Mouse (Mus musculus): ENCODE measurements at regions not wholly inside any gene's neighbourhood (a gene's known extent, or its start where the extent isn't known, plus 50 kb on each side); places are given as distances from the start of the nearest gene placed in this dataset.
"Not testable (repeated sequence)": the region's sequence is repeated elsewhere in the genome, so short reads cannot be mapped to it uniquely, and the experiment has no call there.

DNA sequence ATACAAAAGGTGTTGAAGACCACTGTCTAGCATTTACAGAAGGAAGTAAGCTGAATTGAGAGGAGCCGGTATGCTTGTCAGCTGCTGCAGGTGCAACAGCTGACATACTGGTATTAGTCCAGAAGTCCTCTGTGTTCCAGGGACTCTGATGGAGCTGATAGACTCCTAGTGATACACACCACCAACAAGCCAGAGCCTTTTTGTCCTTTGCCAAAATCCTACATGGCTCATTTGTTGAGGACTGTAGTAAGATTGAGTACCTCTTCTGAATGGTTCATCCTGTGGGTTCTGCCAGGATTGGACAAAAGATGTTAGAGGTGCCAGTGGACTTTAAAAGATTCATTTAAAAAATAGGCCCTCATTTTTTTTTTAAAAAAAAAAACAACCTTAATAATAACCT lies 129.4 kb upstream of the Tmem185a start:
- Histone ChIP-seq H3K27ac (replicated peaks; ENCODE audit: insufficient read depth, low read depth, low read length) (no peak overlapping the region), H3K79me2 (ENCODE audit: control insufficient read depth, insufficient read depth, low read length) (no peaks in the 10 kb centered on the region), H3K9ac (ENCODE audit: low read depth, low read length) (no peak overlapping the region), H3K36me3 (ENCODE audit: control insufficient read depth, insufficient read depth, low read length) (no peaks in the 10 kb centered on the region), H3K4me3 (ENCODE audit: insufficient read depth, low read depth, low read length) (no peak overlapping the region), H3K27me3 (ENCODE audit: control insufficient read depth, insufficient read depth, low read length) (no peaks in the 10 kb centered on the region), H3K4me1 (ENCODE audit: control insufficient read depth, insufficient read depth, low read length) (no peaks in the 10 kb centered on the region)
- 100% methylated on average over 1 of the region's 1 CpGs for WGBS
- no peak for DNase-seq (ENCODE audit: extremely low read depth, low read depth, low spot score)
- no peak for TF ChIP-seq POLR2A (IDR thresholded peaks at IDR 0.05; ENCODE audit: extremely low read depth, insufficient read depth, low read length)
- TF ChIP-seq CTCF (IDR thresholded peaks at IDR 0.05; ENCODE audit: low read depth, low read length): no peak

DNA sequence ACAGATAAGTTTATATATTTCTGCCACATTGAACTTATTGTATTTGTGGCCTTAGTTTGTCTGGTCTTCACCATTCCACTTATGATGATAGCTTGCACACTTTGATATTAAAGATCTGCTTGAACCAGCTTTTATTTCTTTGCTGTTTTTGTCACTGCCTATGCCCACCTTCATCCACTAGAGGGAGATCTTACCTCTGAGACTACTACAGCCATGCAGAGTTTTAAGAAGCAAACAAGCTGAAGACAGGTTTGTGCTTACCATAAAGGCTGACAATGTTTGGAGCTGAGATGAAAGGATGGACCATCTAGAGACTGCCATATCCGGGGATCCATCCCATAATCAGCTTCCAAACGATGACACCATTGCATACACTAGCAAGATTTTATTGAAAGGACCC lies 105.4 kb upstream of the Tmem185a start:
- WGBS: 8% methylated on average over 2 of the region's 2 CpGs
- not testable (repeated sequence) for H3K27me3 ChIP-seq (ENCODE audit: control insufficient read depth, insufficient read depth, low read length); H3K4me3 ChIP-seq (ENCODE audit: insufficient read depth, low read depth, low read length); H3K79me2 ChIP-seq (ENCODE audit: control insufficient read depth, insufficient read depth, low read length); H3K36me3 ChIP-seq (ENCODE audit: control insufficient read depth, insufficient read depth, low read length); H3K9ac ChIP-seq (ENCODE audit: low read depth, low read length); H3K4me1 ChIP-seq (ENCODE audit: control insufficient read depth, insufficient read depth, low read length); H3K27ac ChIP-seq (replicated peaks; ENCODE audit: insufficient read depth, low read depth, low read length)
- peak; percentile 25 for DNase-seq (ENCODE audit: extremely low read depth, low read depth, low spot score)
- peak; percentile 44 for TF ChIP-seq CTCF (IDR thresholded peaks at IDR 0.05; ENCODE audit: low read depth, low read length)

DNA sequence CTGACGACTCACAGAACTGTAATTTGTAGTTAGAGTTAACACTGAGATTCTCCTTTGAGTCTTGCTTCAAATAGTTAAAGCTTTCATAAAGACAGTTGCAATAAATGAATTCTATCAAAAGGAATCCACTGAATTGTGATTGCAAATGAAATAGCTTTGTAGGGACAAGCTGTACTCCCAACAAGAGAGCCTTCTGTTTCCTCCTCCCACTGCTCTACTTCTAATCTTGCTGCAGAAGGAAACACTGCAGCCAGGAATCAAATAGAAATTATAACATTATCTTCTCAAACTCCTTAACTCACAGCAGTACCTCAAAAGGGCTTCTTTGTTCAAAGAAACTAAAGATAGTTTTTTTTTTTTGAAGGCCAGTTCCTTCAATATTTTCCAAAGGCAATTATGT lies 103.2 kb upstream of the Tmem185a start:
- TF ChIP-seq CTCF (IDR thresholded peaks at IDR 0.05; ENCODE audit: low read depth, low read length): no peak
- no peak for TF ChIP-seq POLR2A (IDR thresholded peaks at IDR 0.05; ENCODE audit: extremely low read depth, insufficient read depth, low read length)

DNA sequence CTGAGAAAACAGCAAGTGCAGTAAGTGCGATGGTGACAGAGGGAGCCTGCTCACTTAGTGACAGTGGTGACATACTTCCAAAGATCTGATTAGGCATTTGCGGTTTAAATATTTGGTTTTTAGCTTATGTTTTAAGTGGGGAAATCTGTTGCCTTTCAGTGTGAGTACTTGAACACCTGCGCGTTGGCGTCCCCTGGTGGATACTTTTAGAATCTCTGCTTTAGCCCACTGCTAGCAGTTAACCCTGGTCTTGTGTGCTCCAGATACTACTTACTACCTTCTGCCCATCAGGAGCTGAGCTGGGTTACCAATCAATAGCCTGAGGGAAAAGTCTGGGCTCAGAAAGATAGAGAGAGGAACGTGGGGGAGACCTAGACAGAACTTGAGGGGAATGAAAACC lies 97.3 kb upstream of the Tmem185a start:
- WGBS: 0% methylated on average over 2 of the region's 6 CpGs
- not testable (repeated sequence) for H3K9ac ChIP-seq (ENCODE audit: low read depth, low read length); DNase-seq (ENCODE audit: extremely low read depth, low read depth, low spot score)

More for the DNA sequence above, 103.2 kb upstream of the Tmem185a start:
- H3K36me3 ChIP-seq (ENCODE audit: control insufficient read depth, insufficient read depth, low read length): no peaks in the 10 kb centered on the region
- 45% methylated on average over 1 of the region's 1 CpGs for WGBS
- no peak overlapping the region for H3K9ac ChIP-seq (ENCODE audit: low read depth, low read length)
- H3K79me2 ChIP-seq (ENCODE audit: control insufficient read depth, insufficient read depth, low read length): no peaks in the 10 kb centered on the region
- no peak for DNase-seq (ENCODE audit: extremely low read depth, low read depth, low spot score)
- H3K4me1 ChIP-seq (ENCODE audit: control insufficient read depth, insufficient read depth, low read length): no peaks in the 10 kb centered on the region
- no peak overlapping the region for H3K4me3 ChIP-seq (ENCODE audit: insufficient read depth, low read depth, low read length)
- no peaks in the 10 kb centered on the region for H3K27me3 ChIP-seq (ENCODE audit: control insufficient read depth, insufficient read depth, low read length)
- H3K27ac ChIP-seq (replicated peaks; ENCODE audit: insufficient read depth, low read depth, low read length): no peak overlapping the region

GRCm38 (mm10) chrX:70570586-70570985 lies 93.6 kb upstream of the Tmem185a start:
- H3K4me1 ChIP-seq (ENCODE audit: control insufficient read depth, insufficient read depth, low read length); H3K36me3 ChIP-seq (ENCODE audit: control insufficient read depth, insufficient read depth, low read length); H3K4me3 ChIP-seq (ENCODE audit: insufficient read depth, low read depth, low read length); H3K27me3 ChIP-seq (ENCODE audit: control insufficient read depth, insufficient read depth, low read length); H3K9ac ChIP-seq (ENCODE audit: low read depth, low read length); H3K79me2 ChIP-seq (ENCODE audit: control insufficient read depth, insufficient read depth, low read length); H3K27ac ChIP-seq (replicated peaks; ENCODE audit: insufficient read depth, low read depth, low read length); DNase-seq (ENCODE audit: extremely low read depth, low read depth, low spot score): not testable (repeated sequence)
- 88% methylated on average over 3 of the region's 4 CpGs for WGBS

More for the DNA sequence above, 97.3 kb upstream of the Tmem185a start:
- H3K4me3 ChIP-seq (ENCODE audit: insufficient read depth, low read depth, low read length); H3K27ac ChIP-seq (replicated peaks; ENCODE audit: insufficient read depth, low read depth, low read length); H3K27me3 ChIP-seq (ENCODE audit: control insufficient read depth, insufficient read depth, low read length); H3K36me3 ChIP-seq (ENCODE audit: control insufficient read depth, insufficient read depth, low read length); H3K4me1 ChIP-seq (ENCODE audit: control insufficient read depth, insufficient read depth, low read length); H3K79me2 ChIP-seq (ENCODE audit: control insufficient read depth, insufficient read depth, low read length): not testable (repeated sequence)

DNA sequence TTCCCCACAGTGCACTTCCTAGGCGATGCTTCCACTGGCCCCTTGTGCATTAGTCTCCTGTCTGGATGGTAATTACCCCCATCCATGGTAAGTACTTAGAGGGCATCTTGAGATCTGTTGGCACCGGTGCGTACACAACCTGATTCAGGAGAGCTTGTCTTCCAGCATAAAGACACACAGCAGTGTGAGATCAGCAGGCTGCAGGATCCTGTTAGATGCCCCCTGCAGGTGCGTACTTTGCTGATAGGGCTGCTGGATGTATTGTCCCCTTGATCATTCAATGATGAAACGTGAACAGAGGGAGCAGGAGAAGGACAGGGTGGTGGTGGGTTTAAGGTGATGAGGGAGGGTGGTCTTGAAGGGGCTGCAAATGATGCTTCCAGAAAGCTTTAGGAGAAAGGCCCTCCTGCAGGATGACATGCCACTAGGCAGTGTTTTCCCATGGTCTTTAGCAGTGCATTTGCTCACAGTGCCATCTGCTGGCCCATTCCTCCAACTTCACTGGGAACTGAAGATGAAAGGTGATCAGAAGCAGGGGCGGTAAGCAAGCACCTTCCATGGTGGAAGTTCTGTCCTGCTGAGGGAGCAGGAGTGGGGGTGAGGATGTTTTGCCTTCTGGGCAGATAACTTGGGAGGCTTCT lies 92.5 kb upstream of the Tmem185a start:
- H3K36me3 ChIP-seq (ENCODE audit: control insufficient read depth, insufficient read depth, low read length); H3K27me3 ChIP-seq (ENCODE audit: control insufficient read depth, insufficient read depth, low read length); H3K9ac ChIP-seq (ENCODE audit: low read depth, low read length); H3K4me3 ChIP-seq (ENCODE audit: insufficient read depth, low read depth, low read length); H3K27ac ChIP-seq (replicated peaks; ENCODE audit: insufficient read depth, low read depth, low read length); DNase-seq (ENCODE audit: extremely low read depth, low read depth, low spot score); H3K4me1 ChIP-seq (ENCODE audit: control insufficient read depth, insufficient read depth, low read length); H3K79me2 ChIP-seq (ENCODE audit: control insufficient read depth, insufficient read depth, low read length): not testable (repeated sequence)
- WGBS: 45% methylated on average over 5 of the region's 6 CpGs

All from liver, adult 2 months (tissue).